Comparison of ENCODE assay signal across 8 mouse cellular contexts in the genomic region with DNA sequence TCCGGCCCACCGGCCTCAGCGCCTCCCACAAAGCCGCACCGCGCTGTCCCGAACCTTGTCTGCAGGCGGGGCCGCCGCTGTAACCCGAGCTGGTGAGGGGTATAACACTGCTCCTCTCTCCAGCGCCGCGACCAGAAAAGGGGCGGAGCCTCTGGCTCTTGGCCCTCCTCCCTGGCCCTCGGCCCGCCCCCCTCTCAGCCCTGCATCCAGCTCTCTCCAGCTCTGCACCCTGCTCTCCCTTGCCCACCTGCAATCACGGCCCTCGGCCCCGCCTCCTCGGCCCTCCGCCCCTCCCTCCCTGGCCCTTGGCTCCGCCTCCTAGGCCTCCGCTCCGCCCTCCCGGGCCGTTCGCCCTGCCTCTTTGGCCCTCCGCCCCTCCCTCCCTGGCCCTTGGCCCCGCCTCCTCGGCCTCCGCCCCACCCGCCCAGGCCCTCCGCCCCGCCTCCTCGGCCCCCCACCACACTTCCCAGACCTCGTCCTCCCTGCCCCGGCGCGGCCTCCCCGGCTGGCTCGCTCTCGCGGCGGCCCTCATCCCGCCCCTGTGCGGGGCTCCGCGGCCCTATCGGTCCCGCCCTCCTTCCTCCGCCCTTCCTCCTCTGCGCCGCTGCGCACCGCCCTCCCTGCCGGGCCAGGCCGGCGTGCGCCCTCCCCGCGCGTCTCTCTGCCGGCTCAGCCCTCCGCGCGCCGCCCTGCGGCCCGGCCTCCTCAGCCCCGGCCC. TPM values are rescaled to one million over a fixed set of nuclear protein-coding genes. Genes with fewer than 3 reads are reported as not detected.
DNase-seq lines count a peak whose midpoint lies in the region; ATAC-seq and TF ChIP-seq lines count a peak whose summit lies in the region.

A gene (plus strand): TSS at position 617 of the 718 bp plus-strand sequence.

- no peak for TF ChIP-seq CTCF in embryonic fibroblast, embryonic 13.5 days (IDR thresholded peaks at IDR 0.05; ENCODE audit: borderline replicate concordance, insufficient read depth, low read length)

- H3K4me1 ChIP-seq in embryonic fibroblast, embryonic 13.5 days (ENCODE audit: control insufficient read depth, insufficient read depth, low read length): peaks cover 6% of the 10 kb centered on the region
- peaks cover 26% of the 10 kb centered on the region for H3K4me1 ChIP-seq in heart, embryonic 12.5 days (replicated peaks)
- peaks cover 14% of the 10 kb centered on the region; the same call in 1 of the 2 replicates for H3K4me1 ChIP-seq in kidney, embryonic 16.5 days (ENCODE audit: insufficient read depth, low read length)
- peaks cover 6% of the 10 kb centered on the region; the same call in 1 of the 2 replicates for H3K4me1 ChIP-seq in liver, embryonic 11.5 days (replicated peaks; ENCODE audit: control insufficient read depth, insufficient read depth, low read length)

- TF ChIP-seq POLR2A in embryonic fibroblast, embryonic 13.5 days (IDR thresholded peaks at IDR 0.05; ENCODE audit: low read depth, low read length): peak; percentile 70
- TF ChIP-seq POLR2A in myocyte (IDR thresholded peaks at IDR 0.05; ENCODE audit: insufficient read length, low read depth): peak; percentile 84

- peak within 1 kb of the TSS; percentile 69 for H3K4me2 ChIP-seq in heart, embryonic 12.5 days
- peak within 1 kb of the TSS; percentile 78 for H3K4me2 ChIP-seq in kidney, embryonic 16.5 days (replicated peaks; ENCODE audit: low read depth, low read length)
- H3K4me2 ChIP-seq in liver, embryonic 11.5 days: peak within 1 kb of the TSS; percentile 76
- H3K4me2 ChIP-seq in myocyte (ENCODE audit: low read depth): peak within 1 kb of the TSS; percentile 88

- H3K9ac ChIP-seq in heart, embryonic 12.5 days: peak within 1 kb of the TSS; percentile 95
- H3K9ac ChIP-seq in kidney, embryonic 16.5 days (replicated peaks; ENCODE audit: low read length): peak within 1 kb of the TSS; percentile 91
- peak within 1 kb of the TSS; percentile 64 for H3K9ac ChIP-seq in liver, embryonic 11.5 days (ENCODE audit: low read depth, low read length)

- H3K27ac ChIP-seq in embryonic fibroblast, embryonic 13.5 days (ENCODE audit: insufficient read depth, low read length): peak within 1 kb of the TSS; percentile 96
- H3K27ac ChIP-seq in heart, embryonic 12.5 days (ENCODE audit: poor library complexity, severe bottlenecking): peak within 1 kb of the TSS; percentile 94
- peak within 1 kb of the TSS; percentile 95 for H3K27ac ChIP-seq in kidney, embryonic 16.5 days (ENCODE audit: low read length)
- peak within 1 kb of the TSS; percentile 64 for H3K27ac ChIP-seq in liver, embryonic 11.5 days (ENCODE audit: low read depth, low read length)

- H3K9me3 ChIP-seq in heart, embryonic 12.5 days (replicated peaks): no peaks in the 10 kb centered on the region; the same call in 1 of the 2 replicates
- H3K9me3 ChIP-seq in kidney, embryonic 16.5 days (ENCODE audit: low read length): peaks cover 1% of the 10 kb centered on the region; the same call in 1 of the 2 replicates
- no peaks in the 10 kb centered on the region for H3K9me3 ChIP-seq in liver, embryonic 11.5 days (ENCODE audit: control insufficient read depth, low read length)

- DNase-seq in B cell, adult 2 months: peak; percentile 79 to 83
- peak; percentile 92 for DNase-seq in brain, adult 2 months (ENCODE audit: low read depth, low spot score)
- peak; percentile 86 for DNase-seq in liver, embryonic 11.5 days (ENCODE audit: low spot score)
- peak; percentile 71 to 81 for DNase-seq in spleen, postnatal 4 days (ENCODE audit: low spot score in 2 of 2)

- no peaks in the 10 kb centered on the region for H3K27me3 ChIP-seq in heart, embryonic 12.5 days (replicated peaks)
- H3K27me3 ChIP-seq in kidney, embryonic 16.5 days (ENCODE audit: insufficient read depth, low read length): no peaks in the 10 kb centered on the region
- H3K27me3 ChIP-seq in liver, embryonic 11.5 days (replicated peaks; ENCODE audit: control insufficient read depth, insufficient read depth, low read length): peaks cover 15% of the 10 kb centered on the region
- H3K27me3 ChIP-seq in myocyte (ENCODE audit: control insufficient read depth, insufficient read depth, insufficient read length): no peaks in the 10 kb centered on the region

- peaks cover 6% of the 10 kb centered on the region for H3K79me2 ChIP-seq in myocyte (ENCODE audit: control insufficient read depth, insufficient read depth)

- peak within 1 kb of the TSS; percentile 3 for H3ac ChIP-seq in myocyte (ENCODE audit: control insufficient read depth, insufficient read length)

- H3K4me3 ChIP-seq in embryonic fibroblast, embryonic 13.5 days (ENCODE audit: insufficient read depth, low read length): peak within 1 kb of the TSS; percentile 74
- peak within 1 kb of the TSS; percentile 73 for H3K4me3 ChIP-seq in heart, embryonic 12.5 days
- peak within 1 kb of the TSS; percentile 87 for H3K4me3 ChIP-seq in kidney, embryonic 16.5 days (ENCODE audit: low read length)
- H3K4me3 ChIP-seq in liver, embryonic 11.5 days (ENCODE audit: low read depth, low read length): peak within 1 kb of the TSS; percentile 62
- peak within 1 kb of the TSS; percentile 51 for H3K4me3 ChIP-seq in myocyte

- peak; percentile 93 for ATAC-seq in heart, embryonic 12.5 days (ENCODE audit: insufficient number of reproducible peaks, low FRiP score)
- ATAC-seq in kidney, embryonic 16.5 days (ENCODE audit: low FRiP score, low TSS enrichment): peak; percentile 98
- ATAC-seq in liver, embryonic 11.5 days (replicated peaks; ENCODE audit: low FRiP score): peak; percentile 93

- H3K36me3 ChIP-seq in heart, embryonic 12.5 days: peaks cover 13% of the 10 kb centered on the region
- H3K36me3 ChIP-seq in kidney, embryonic 16.5 days (ENCODE audit: insufficient read depth, low read length): peaks cover 11% of the 10 kb centered on the region; the same call in 1 of the 2 replicates
- 0 out of 2 replicates have a peak, but pooled peaks cover 2% of the 10 kb centered on the region for H3K36me3 ChIP-seq in liver, embryonic 11.5 days (ENCODE audit: control insufficient read depth, insufficient read depth, low read length)
- H3K36me3 ChIP-seq in myocyte (ENCODE audit: control insufficient read depth, insufficient read depth): no peaks in the 10 kb centered on the region

- WGBS in heart, embryonic 12.5 days: under 1% methylated on average over 61 of the region's 71 CpGs
- WGBS in kidney, embryonic 16.5 days: under 1% methylated on average over 38 of the region's 71 CpGs
- WGBS in liver, embryonic 11.5 days: 2% methylated on average over 69 of the region's 71 CpGs

TF ChIP-seq in myocyte, 11 proteins besides CTCF, POLR2A, EP300 and RAD21:
- no peak for TF ChIP-seq USF1 (IDR thresholded peaks at IDR 0.05; ENCODE audit: low read depth)
- TF ChIP-seq SRF (IDR thresholded peaks at IDR 0.05; ENCODE audit: control insufficient read depth, insufficient read length, low read depth): no peak
- TF ChIP-seq REST (IDR thresholded peaks at IDR 0.05; ENCODE audit: insufficient read depth, insufficient read length): no peak
- no peak for TF ChIP-seq MYOD1 (IDR thresholded peaks at IDR 0.05; ENCODE audit: control insufficient read depth in 1 of 3, insufficient read length in 2 of 3, low read depth in 2 of 3)
- TF ChIP-seq TCF12 (IDR thresholded peaks at IDR 0.05; ENCODE audit: insufficient read depth, poor library complexity, severe bottlenecking): no peak
- no peak for TF ChIP-seq TCF3 (IDR thresholded peaks at IDR 0.05; ENCODE audit: insufficient read length, low read depth)
- TF ChIP-seq POLR2AphosphoS2 (IDR thresholded peaks at IDR 0.05; ENCODE audit: insufficient read length, low read depth): no peak
- no peak for TF ChIP-seq E2F4 (IDR thresholded peaks at IDR 0.05; ENCODE audit: insufficient read depth)
- TF ChIP-seq MAX (IDR thresholded peaks at IDR 0.05; ENCODE audit: low read depth): no peak
- no peak for TF ChIP-seq MYOG (IDR thresholded peaks at IDR 0.05; ENCODE audit: control insufficient read depth in 1 of 3, insufficient read depth in 1 of 3, insufficient read length in 2 of 3, low read depth in 2 of 3)
- TF ChIP-seq CEBPB (IDR thresholded peaks at IDR 0.05; ENCODE audit: insufficient read depth, poor library complexity, severe bottlenecking): no peak

RNA-seq across cellular contexts. Expression of the gene that starts here (rescaled TPM):
- polyA plus RNA-seq in embryonic fibroblast, embryonic 13.5 days (2011; ENCODE audit: insufficient read length, low read depth, missing spikeins): 65.0 and 73.0 TPM in 2 replicates
- 8.8 and 10.6 TPM in 2 replicates for polyA plus RNA-seq in heart, embryonic 12.5 days (2016; fragmentation: Nextera tagmentation; extraction: Ambion mirVana)
- 4.6 and 5.9 TPM in 2 replicates for polyA plus RNA-seq in kidney, embryonic 16.5 days (2015; fragmentation: Nextera tagmentation; extraction: Ambion mirVana)
- polyA plus RNA-seq in liver, embryonic 11.5 days (2014; fragmentation: Nextera tagmentation; extraction: Ambion mirVana): 2.5 and 4.1 TPM in 2 replicates
- polyA plus RNA-seq in myocyte (2012; fragmentation: generic; extraction: Trizol): 6.3 TPM

Comparison
In these comparisons a context has a peak if more than half of its experiments do, and no peak if none do; other contexts are left out.
1. Peak in every context shown above with its lines: DNase-seq, ATAC-seq, H3K4me3 ChIP-seq and H3K27ac ChIP-seq.